Mouse (Mus musculus) right cerebral cortex, postnatal 36 days (tissue): ENCODE data around the gene Slc7a14.
A peak's percentile ranks its signal among the peaks of the same experiment; 100 is the strongest.

Experiments
- DNase-seq, 2 experiments: peaks; one replicate each; pipeline ENCODE4 v3.0.0; 2022; ENCODE audit warnings: low spot score in 2 of 2, mixed read lengths in 1 of 2

Gene Slc7a14

DNA sequence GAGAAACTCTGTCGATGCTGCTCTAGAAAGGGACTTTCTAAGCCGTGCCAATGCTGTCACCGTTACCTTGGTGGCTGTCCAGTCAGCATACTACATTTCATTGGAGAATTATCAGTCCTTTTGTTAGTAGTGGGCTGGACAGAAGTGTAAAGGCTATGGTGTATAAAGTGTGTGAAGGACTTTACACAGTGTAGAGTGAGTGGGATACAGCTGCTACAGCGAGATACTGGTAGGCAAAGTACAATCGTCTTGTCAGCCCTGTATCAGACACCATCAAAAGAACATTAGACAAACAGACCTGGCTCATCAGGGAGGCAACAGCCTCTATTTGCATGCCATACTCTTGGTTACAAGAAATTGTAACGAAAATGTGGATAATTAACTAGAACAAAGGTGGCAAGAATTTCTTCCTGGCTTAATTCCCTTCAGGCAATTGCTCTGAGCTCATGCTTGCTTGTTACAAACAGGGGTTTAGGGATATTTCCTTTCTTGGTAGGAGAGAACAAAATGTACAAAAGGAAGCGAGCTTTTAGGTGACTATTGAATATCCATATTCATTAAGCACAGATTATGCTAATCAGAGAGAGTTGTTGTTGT, 48.7 kb downstream of the Slc7a14 start:
- DNase-seq = no peak

DNA sequence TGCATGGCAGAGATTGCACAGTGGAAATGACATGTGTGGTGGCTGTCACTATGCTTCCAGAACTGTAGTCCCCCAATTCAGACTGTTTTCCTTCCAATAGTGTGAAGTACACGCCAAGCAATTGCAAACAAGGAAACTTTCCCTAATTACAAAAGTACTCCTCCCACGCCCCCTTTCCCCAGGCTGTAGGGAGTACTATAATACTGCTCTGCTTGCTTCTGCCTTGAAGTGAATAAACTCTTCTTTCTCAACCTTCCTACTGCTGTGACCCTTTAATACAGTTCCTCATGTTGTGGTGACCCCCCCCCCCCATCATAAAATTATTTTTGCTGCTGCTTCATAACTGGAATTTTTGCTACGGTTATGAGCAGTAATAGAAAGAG, 49.2 kb downstream of the Slc7a14 start:
- no peak for DNase-seq

DNA sequence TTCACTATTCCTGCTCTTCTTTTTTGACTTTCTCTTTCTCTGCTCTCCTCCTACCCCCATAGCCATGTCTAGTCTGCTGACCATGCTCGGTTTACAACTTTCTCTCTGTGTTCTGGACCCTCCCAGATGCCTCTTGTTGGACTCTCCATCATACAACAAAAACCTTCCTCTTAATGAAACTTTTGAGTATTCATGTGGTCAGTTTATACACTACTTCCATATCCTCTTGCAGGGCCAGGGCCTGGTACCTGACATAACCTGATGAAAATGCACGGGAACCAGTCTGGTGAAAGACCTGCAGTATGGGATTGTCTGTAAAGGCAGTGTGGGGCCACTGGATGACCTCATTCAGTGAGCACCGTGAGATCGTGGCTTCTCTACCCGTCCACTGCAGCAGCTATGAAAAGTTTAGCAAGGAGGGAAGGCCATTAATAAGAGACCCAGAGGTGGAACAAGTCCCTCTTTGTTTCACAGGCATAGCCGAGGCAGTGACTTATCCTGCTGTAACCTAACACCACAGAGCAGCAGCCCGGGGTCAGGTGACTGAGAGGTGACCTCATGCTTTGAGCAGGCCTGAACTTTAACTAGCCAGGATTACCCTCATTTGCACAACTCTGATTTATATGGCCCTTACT, 49.7 kb downstream of the Slc7a14 start:
- no peak for DNase-seq

DNA sequence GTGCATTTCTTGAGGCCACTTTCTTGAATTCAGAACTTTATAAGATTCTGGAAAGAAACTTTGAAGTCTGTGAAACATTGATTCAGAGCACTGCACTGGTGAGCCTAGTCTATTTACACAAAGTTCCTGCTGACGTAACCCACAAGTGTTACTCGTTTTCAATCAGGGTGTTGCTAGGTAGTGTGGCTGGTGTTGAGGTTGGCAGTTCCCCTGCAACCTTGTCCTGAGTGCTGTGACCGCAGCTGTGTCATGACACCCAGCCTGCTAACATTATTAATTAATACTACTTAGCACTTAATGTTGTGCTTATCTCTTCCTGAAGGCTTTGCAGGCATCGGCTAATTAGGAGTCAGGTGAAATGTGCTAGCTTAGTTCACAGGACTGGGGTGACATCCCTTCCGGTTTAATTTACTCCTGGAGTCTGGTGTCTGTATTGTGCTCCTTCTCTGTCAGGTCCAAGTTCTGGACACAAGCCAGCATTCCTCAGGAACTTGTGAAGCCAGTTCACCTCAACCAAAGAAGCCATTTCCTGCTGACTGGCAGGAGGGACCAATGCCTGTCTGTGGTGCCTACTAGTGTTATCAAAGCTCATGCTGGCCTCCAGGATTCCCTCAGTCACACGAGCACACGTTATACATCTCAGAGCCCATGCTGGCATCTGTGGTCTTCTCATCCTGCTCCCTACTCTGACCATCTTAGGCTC, 50.5 kb downstream of the Slc7a14 start:
- no peak for DNase-seq

DNA sequence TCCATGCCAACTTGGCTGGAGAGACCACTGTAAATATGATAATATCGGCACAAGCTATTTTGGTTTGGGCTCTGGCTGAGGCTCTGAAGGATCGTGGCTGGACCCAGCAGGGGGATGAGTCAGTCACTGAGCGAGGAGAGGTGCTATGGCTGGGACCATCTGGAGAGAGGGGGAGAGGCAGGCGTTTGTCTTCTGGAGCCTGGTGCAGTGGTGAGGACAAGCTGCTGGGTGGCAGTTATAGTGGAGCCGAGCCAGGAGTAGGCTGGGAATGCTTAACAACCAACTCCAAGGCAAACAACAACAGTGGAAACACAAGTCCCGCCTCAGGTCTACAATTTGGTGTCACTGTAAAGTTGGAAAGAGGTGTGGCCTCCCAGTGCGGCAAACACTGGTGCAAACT, 55.8 kb downstream of the Slc7a14 start:
- peak; percentile 70 to 81 for DNase-seq

DNA sequence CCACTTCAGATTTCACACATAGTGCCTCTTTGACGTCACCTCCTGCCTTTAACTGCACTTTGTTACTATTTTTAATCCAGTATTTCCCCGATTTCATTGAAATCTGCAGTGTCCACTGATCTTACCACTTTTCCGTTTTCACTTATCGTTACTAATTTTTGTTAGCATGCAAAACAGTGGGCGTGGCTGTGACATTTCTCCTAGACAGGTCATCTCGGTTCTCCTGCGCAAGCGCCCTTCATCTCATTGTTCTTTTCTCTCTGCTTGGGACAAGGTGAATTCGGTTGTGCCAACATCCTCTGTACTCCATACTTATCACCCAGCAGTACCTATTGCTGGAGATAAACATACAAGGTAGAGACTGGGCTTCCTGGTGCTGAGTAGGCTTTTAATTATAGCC, 56.3 kb downstream of the Slc7a14 start:
- no peak for DNase-seq

DNA sequence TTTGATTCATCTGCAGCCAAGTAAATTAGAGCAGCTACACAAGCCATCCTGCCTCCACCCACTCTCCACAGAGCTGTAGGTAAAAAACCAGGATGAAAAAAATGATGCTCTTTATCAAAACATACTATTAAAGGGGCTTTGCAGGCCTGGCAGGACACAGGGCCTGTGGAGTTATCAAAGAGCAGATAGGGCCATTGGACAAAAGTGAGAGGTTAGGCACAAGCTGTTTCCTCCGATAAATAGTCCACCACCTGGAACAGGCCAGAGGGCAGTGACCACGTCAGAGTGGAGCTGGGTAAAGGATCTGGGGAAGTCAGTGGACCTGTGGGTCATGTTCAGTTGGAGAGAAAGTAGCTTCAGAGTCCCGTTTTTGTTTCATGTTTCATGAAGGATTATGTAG, 57.6 kb downstream of the Slc7a14 start:
- no peak for DNase-seq

DNA sequence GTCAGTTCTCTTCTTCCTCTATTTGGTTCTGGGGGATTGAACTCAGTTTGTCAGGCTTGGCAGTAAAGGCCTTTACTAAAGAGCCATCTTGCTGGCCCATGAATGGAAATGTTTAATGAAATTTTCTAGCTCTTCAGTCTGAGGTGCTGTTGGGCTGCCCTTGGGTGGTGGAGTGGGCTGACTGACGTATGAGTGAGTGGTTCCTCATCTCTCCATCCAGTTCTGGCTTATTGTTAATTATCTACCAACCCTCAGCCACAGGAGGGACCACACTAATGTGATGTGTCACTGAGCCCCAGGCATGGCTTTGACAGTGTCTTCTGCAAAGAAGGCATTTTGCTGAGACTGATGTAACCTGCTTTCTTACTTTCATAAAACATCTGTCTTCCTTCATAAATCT, 66.7 kb downstream of the Slc7a14 start:
- no peak for DNase-seq

DNA sequence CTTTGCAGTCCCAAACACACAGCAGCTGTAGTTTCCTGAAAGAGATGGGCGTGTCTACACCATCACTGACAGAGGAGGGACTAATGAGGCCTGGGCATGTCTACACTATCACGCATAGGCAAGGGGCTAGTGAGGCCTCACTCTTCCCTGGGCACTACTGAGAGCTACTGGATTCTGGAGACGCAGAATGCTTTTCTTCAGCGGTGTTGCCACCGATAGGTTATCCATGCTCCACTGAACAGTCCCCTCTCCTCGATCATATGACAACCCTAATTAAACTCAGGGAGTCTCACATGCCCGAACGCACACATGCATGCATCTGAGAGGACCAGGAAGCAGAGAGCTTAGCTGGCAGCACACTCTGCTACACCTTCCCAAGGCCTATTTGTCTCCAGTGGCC, 69.3 kb downstream of the Slc7a14 start:
- no peak for DNase-seq

DNA sequence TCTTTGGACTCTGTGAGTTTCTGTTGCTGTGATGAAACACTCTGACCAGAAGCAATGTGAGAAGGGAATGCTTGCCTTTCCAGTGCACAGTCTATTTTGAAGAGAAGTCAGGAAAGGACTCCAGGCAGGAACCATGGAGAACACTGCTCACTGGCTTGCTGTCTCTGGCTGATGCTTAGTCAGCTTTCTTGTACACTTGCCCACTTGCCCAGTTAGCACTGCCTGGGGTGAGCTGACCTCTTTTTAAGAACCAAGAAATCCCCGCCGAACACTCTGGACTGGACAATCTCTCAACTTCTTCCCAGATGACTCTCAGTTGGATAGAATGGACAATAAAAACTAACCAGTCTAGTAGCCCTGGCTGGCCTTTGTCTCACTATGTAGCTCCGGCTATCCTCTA, 70.5 kb downstream of the Slc7a14 start:
- DNase-seq = no peak

DNA sequence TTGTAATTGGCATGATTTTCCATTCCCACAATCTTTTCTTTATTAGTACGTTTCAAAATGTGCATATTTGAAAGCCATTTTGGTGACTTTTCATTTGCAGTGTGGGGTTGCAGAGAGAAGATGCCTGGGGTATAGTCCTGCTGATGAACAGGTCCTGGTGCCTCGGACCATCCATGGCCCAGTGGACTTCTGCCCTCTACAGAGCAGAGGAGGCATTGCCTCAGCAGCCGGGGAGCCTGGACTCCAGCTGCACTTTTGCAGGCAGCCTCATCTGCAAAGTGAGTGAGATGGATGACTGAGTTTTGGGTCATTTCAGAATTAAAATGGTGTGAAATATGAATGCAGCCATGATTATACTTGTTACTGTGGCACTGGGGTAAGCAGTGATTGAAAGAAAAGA, 72.2 kb downstream of the Slc7a14 start:
- no peak for DNase-seq

DNA sequence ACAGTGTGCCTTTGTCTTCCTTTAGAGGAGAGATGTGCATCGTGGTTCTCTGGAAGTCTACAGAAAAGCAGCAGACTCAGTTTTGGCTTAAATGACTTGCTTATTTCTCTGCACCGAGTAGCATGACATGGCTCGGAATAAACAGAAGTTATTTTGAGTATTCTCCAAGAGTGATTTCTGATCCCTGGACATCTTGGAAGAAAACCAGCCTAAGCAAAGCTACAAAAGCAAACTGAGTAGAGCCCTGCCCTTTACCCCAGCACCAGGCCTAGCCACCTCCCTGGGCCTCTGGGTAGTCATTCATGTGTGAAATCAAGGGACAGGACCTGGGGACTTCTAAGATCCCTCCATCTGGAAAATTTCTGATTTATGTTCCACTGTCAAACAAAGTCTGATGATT, 74.0 kb downstream of the Slc7a14 start:
- DNase-seq = no peak

DNA sequence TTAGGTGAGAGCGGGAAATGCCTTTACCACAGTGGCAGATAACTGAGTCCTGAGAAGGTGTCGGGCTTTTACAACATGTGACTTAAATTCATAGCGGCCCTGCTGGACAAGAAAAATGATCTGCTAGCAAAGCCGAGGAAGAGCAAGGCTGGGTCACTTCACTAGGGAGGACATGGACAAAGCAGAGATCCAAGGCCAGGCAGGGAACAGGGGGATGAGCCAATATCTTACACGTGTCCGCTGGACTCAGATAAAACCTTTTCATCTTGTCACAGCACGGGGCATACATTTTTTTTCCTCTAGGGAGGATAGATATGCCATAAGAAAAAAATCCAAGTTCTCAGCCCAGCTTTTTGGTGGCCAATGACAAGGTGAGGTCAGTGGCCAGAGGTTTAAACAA, 75.8 kb downstream of the Slc7a14 start:
- DNase-seq = no peak

DNA sequence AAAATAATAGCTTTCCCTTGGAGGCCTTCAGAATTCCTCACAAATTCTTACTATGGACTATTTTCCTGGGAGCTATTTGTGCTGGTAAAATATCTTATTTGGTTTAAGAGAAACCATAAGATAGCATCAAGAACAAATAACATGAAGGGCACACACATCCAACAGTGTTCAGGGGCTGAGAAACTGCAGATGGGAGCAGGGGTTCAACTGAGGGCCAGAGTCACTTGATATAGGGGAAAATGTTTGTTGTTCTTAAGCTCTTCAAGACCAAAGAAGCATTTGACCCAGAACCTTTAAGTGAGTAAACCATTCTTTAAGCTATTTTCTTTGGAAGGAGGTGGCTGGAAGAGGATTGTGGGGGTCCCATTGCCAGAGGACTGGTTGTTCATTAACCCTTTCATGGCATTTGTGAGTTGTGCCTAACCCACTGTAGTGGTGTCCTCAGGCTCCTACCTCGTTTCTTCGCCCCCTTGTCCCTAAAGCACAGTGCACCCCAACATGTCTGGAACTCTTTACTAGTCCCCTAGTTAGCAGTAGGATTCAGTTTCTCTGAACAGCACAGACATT, 76.3 kb downstream of the Slc7a14 start:
- no peak for DNase-seq

DNA sequence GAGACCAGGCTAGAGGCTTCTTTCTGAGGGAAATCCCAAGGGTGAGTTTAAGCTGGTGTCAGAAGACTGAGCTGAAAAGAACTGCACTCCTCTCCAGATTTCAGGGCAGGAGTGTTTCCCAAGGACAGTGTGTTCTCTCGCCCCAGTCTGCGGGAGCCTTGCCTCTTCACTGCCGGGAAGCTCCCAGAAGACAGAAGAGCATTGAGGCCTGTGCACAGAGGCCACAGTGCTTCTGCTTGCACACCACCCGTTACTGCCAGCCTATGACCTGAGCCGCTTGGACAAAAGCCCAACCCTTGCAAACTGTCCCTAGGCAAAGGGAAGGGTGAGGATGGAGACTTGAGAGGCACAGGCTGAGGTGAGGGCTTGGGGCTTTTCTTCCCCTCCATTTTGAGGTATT, 80.9 kb downstream of the Slc7a14 start:
- no peak for DNase-seq

DNA sequence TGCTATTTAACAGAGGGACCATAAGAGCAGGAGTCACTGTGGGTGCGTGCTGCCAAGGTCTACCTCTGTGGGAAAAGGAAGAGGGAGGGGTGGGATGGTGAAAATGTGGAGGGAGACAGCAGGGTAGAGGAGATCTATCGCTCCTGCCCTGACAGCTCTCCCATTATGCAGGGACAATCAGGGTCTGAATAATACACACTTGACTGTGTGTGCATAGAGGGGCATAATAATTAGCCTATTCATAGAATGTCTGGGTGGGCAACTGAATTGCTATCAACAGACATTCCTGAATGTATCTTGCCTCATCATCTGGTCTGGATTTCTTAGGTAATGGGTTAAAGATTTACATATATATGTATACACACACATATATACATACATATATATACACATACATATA, 81.7 kb downstream of the Slc7a14 start:
- no peak for DNase-seq

DNA sequence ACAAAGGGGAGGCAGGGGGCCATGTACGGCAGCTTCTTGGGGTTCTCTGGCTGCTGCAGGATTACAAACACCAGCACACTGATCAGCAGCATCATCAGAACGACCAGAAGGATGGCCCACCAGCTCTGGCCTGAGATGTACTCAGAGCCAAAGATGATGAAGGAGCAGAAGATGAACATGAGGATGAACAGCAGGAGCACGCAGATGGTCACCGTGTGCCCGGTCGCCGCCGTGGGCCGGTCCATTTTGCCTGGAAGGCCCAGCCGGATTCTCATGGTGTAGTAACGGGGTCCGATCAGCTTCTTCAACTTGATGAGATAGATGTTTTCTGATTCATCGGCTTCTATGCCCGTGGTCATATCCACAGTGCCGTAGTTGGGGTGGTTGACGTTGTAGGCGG, 86.6 kb downstream of the Slc7a14 start:
- no peak for DNase-seq

DNA sequence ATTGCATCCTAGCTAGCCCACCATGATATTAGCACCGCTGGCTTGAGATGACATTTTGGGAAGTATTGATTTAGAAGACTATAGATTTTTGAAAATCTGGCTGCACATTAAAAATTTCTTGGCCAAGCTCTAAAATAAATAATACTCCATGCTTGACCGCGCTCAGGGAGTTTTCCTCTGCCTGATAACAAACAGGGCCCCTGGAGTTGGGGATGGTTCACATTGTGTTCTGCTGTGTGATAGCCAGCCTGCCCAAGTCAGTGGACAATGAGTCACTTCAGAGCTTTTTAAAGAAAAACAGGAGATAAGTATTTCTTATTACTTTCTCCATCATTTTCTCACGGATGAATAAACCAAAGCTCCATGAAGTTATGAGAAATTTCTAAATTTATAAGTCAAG, 90.1 kb downstream of the Slc7a14 start:
- no peak for DNase-seq

DNA sequence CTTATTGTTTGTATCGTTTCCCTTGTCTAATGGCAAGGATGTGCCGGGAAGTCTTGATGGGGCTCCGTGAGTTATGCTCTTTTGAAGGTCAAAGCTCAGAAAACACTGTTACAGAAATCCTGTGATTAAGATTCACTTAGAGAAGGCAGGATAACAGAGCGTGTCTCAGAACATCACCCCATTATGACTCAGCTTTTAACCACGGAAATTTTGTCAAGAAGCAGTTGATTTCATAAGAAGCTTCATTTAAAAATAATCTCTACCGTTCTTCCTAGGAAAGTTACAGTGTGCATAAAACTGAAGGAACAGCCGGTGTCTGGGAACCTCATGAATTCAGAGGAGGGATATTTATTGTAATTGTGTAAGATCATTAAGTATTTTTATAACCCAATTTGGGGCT, 90.7 kb downstream of the Slc7a14 start:
- no peak for DNase-seq

DNA sequence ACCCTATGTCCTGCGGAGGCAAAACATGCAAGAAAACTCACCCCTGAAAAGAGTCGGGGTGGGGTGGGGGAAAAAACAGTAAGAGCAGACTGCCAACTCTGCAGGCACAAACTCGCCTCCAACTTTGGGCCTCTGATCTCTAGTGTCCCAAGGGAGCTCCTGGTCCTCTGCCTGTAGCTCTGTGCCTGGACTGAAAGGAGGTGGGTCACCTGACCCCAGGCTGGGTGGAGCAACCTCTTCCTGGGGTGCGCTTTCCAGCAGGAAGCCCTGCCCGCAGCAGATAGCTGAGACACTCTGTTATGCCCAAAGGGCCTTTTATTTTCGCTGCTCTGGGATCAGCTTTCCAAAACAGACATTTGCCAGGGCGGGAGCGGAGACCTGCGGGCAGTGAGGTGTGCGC, 92.7 kb downstream of the Slc7a14 start:
- DNase-seq = no peak

DNA sequence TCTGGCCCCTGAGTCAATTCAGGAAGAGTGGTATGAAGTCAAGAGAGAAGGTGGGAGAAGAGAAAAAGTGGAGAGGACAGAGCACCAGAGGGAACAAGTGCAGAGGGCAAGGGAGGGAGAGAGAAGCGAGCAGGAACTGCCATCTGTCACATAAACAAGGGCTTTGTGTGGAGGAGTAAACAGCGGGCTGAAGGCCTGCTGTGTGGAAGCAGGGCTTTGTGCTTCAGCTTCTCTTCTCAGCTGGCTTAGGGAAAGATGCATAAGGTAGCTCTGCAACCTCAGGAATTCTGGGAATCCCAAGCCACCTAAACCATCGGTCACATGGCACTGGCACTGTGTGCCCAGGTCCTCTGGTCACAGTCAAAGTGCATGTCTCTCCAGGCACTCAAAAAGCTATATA, 96.4 kb downstream of the Slc7a14 start:
- no peak for DNase-seq

DNA sequence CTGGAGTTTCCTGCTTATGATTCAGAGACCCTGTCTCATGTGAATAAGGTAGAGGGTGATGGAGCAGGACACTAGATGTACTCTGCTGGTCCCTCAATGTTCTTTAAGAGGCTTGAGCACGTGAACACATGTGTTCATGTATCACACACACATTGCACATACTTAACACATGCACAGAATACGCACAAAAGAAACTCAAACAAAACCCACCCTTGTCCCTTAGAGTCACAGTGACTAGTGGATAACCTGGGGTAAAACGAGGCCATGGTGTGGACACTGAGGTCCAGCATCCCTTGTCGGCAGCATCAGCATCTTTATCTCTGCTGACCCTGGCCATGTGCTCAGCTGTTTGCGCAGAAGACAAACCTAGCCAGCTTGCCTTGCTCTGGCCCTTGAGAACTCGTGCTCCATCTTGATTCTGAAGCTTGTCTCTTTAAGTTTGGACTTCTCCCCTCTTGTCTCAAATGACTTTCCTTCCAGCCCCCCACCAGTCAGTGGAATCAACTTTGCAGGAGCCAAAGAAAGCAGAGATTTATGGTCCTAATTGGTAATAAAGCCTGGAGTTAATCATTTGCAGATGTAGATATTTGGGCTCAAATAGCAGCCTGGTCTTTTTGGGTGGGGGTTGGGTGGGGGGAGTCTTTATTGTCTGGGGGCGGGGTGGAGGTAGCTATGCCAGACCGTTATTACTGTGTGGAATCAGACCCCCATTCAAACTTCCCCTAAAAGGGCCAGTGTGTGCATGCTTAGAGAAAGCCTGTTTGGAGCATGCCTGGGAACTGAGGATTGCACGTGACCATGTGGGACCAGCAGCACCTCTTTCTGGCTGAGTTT, 97.8 kb downstream of the Slc7a14 start:
- no peak for DNase-seq
